Mouse (Mus musculus): ENCODE results near the gene Fam53a. TPM values are rescaled to one million over a fixed set of nuclear protein-coding genes. Genes with fewer than 3 reads are reported as not detected.

Fam53a gene
- 46.4 and 49.3 TPM in 2 replicates for polyA plus RNA-seq (2016; fragmentation: Nextera tagmentation; extraction: Ambion mirVana)

GRCm38 (mm10) chr5:33629301-33629987 is at the start of gene Fam53a, which contains the start of gene Gm9903:
Gene Fam53a (minus strand): TSS chr5:33629635.
Gene Gm9903 (plus strand): TSS chr5:33629925.
- H3K27me3 ChIP-seq (replicated peaks) = no peaks in the 10 kb centered on the region
- H3K9me3 ChIP-seq = no peaks in the 10 kb centered on the region
- H3K4me2 ChIP-seq (replicated peaks) = peak within 1 kb of the TSS; percentile 81
- peak within 1 kb of the TSS; percentile 74 for H3K4me3 ChIP-seq
- under 1% methylated on average over 99 of the region's 99 CpGs for WGBS
- H3K36me3 ChIP-seq = no peaks in the 10 kb centered on the region
- H3K27ac ChIP-seq = peak within 1 kb of the TSS; percentile 82
- ATAC-seq (ENCODE audit: low FRiP score, low read depth) = peak; percentile 96
- peaks cover 19% of the 10 kb centered on the region for H3K4me1 ChIP-seq
- peak within 1 kb of the TSS; percentile 61 for H3K9ac ChIP-seq

GRCm38 (mm10) chr5:33678244-33678643 is 48.8 kb upstream of the Fam53a start:
- H3K4me3 ChIP-seq = no peak overlapping the region
- peaks cover 6% of the 10 kb centered on the region for H3K4me1 ChIP-seq
- 90% methylated on average over 5 of the region's 5 CpGs for WGBS
- ATAC-seq (ENCODE audit: low FRiP score, low read depth) = no peak
- 0 out of 2 replicates have a peak, but pooled peaks cover 2% of the 10 kb centered on the region for H3K36me3 ChIP-seq
- H3K9ac ChIP-seq = no peak overlapping the region
- H3K4me2 ChIP-seq (replicated peaks) = no peak overlapping the region
- H3K27me3 ChIP-seq (replicated peaks) = no peaks in the 10 kb centered on the region
- no peaks in the 10 kb centered on the region for H3K9me3 ChIP-seq
- no peak overlapping the region for H3K27ac ChIP-seq

- no peaks in the 10 kb centered on the region for H3K9me3 ChIP-seq
- 0% methylated on average over 1 of the region's 1 CpGs for WGBS
- no peak overlapping the region for H3K4me2 ChIP-seq (replicated peaks)
- H3K27me3 ChIP-seq (replicated peaks) = no peaks in the 10 kb centered on the region
- peak; percentile 33; the same call in 1 of the 2 replicates for ATAC-seq (ENCODE audit: low FRiP score, low read depth)
- H3K27ac ChIP-seq = no peak overlapping the region
- no peak overlapping the region for H3K9ac ChIP-seq
- peaks cover 6% of the 10 kb centered on the region for H3K4me1 ChIP-seq
- H3K4me3 ChIP-seq = no peak overlapping the region
- H3K36me3 ChIP-seq = peaks cover 20% of the 10 kb centered on the region
Measured at GRCm38 (mm10) chr5:33675964-33676363, 46.5 kb upstream of the Fam53a start.

- peaks cover 31% of the 10 kb centered on the region for H3K36me3 ChIP-seq
- no peak overlapping the region for H3K27ac ChIP-seq
- no peak overlapping the region for H3K4me3 ChIP-seq
- H3K9ac ChIP-seq = peak overlapping the region; percentile 38; the same call in 1 of the 2 replicates
- H3K4me2 ChIP-seq (replicated peaks) = no peak overlapping the region
- H3K4me1 ChIP-seq = peaks cover 6% of the 10 kb centered on the region
- 54% methylated on average over 3 of the region's 3 CpGs for WGBS
- ATAC-seq (ENCODE audit: low FRiP score, low read depth) = 0 out of 2 replicates have a peak, but pooled peaks have one; percentile 33
- H3K27me3 ChIP-seq (replicated peaks) = no peaks in the 10 kb centered on the region
- no peaks in the 10 kb centered on the region for H3K9me3 ChIP-seq
Measured at GRCm38 (mm10) chr5:33674439-33674838, 45.0 kb upstream of the Fam53a start.

DNA sequence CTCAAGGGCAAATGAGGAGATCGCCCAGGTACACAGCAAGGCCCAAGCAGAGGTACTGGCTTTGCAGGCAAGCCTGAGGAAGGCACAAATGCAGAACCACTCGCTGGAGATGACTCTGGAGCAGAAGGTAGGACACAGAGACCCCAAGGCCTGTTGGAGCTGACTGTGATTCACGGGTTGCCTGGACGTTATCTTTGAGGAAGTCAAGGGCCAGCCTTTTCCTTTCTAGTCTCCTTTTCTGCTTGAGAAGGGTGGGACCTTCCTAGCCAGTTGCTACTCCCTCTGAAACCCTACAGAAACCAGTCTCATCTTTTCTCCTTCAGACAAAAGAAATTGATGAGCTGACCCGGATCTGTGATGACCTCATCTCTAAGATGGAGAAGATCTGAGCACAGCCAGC is 42.2 kb upstream of the Fam53a start:
- WGBS = 80% methylated on average over 5 of the region's 5 CpGs
- H3K27me3 ChIP-seq (replicated peaks) = no peaks in the 10 kb centered on the region
- peaks cover 6% of the 10 kb centered on the region for H3K4me1 ChIP-seq
- peaks cover 55% of the 10 kb centered on the region for H3K36me3 ChIP-seq
- no peak overlapping the region for H3K9ac ChIP-seq
- no peak overlapping the region for H3K4me2 ChIP-seq (replicated peaks)
- H3K4me3 ChIP-seq = no peak overlapping the region
- no peak overlapping the region for H3K27ac ChIP-seq
- H3K9me3 ChIP-seq = no peaks in the 10 kb centered on the region
- ATAC-seq (ENCODE audit: low FRiP score, low read depth) = no peak

GRCm38 (mm10) chr5:33668223-33668622 is 38.8 kb upstream of the Fam53a start:
- no peak for ATAC-seq (ENCODE audit: low FRiP score, low read depth)
- H3K9me3 ChIP-seq = no peaks in the 10 kb centered on the region
- H3K4me3 ChIP-seq = no peak overlapping the region
- H3K4me2 ChIP-seq (replicated peaks) = no peak overlapping the region
- H3K36me3 ChIP-seq = peaks cover 73% of the 10 kb centered on the region
- H3K4me1 ChIP-seq = no peaks in the 10 kb centered on the region
- H3K27me3 ChIP-seq (replicated peaks) = no peaks in the 10 kb centered on the region
- H3K9ac ChIP-seq = no peak overlapping the region
- no peak overlapping the region for H3K27ac ChIP-seq

- H3K4me3 ChIP-seq = peak overlapping the region; percentile 73
- WGBS = under 1% methylated on average over 26 of the region's 26 CpGs
- H3K27ac ChIP-seq = no peak overlapping the region
- H3K4me1 ChIP-seq = peaks cover 23% of the 10 kb centered on the region
- H3K36me3 ChIP-seq = peaks cover 37% of the 10 kb centered on the region
- H3K4me2 ChIP-seq (replicated peaks) = peak overlapping the region; percentile 94
- peak overlapping the region; percentile 75 for H3K9ac ChIP-seq
- no peaks in the 10 kb centered on the region for H3K9me3 ChIP-seq
- no peaks in the 10 kb centered on the region for H3K27me3 ChIP-seq (replicated peaks)
- no peak for ATAC-seq (ENCODE audit: low FRiP score, low read depth)
Measured at GRCm38 (mm10) chr5:33658664-33659050, 29.2 kb upstream of the Fam53a start.

GRCm38 (mm10) chr5:33657787-33658663 is 28.6 kb upstream of the Fam53a start, which contains the start of the genes Tacc3 and Tmem129:
Gene Tacc3 (plus strand): TSS chr5:33658128.
Gene Tmem129 (minus strand): TSS chr5:33658416.
- peaks cover 37% of the 10 kb centered on the region for H3K36me3 ChIP-seq
- whole genome bisulfite sequencing = under 1% methylated on average over 60 of the region's 60 CpGs

GRCm38 (mm10) chr5:33657251-33657786 is 27.9 kb upstream of the Fam53a start:
- Histone ChIP-seq H3K36me3 (peaks cover 31% of the 10 kb centered on the region), H3K9me3 (no peaks in the 10 kb centered on the region), H3K4me3 (peak overlapping the region; percentile 73), H3K4me2 (replicated peaks) (peak overlapping the region; percentile 94), H3K4me1 (peaks cover 26% of the 10 kb centered on the region), H3K9ac (peak overlapping the region; percentile 64), H3K27me3 (replicated peaks) (no peaks in the 10 kb centered on the region), H3K27ac (0 out of 2 replicates have a peak overlapping the region, but pooled peaks have one; percentile 0)
- ATAC-seq (ENCODE audit: low FRiP score, low read depth) = peak; percentile 22; the same call in 1 of the 2 replicates
- under 1% methylated on average over 32 of the region's 32 CpGs for WGBS

More at GRCm38 (mm10) chr5:33657787-33658663, 28.6 kb upstream of the Fam53a start, which contains the start of the genes Tacc3 and Tmem129:
- peaks cover 23% of the 10 kb centered on the region for H3K4me1 ChIP-seq
- peak within 1 kb of the TSS; percentile 73 for H3K4me3 ChIP-seq
- H3K9ac ChIP-seq = peak within 1 kb of the TSS; percentile 75
- no peaks in the 10 kb centered on the region for H3K27me3 ChIP-seq (replicated peaks)
- peak within 1 kb of the TSS; percentile 79 for H3K27ac ChIP-seq
- H3K4me2 ChIP-seq (replicated peaks) = peak within 1 kb of the TSS; percentile 94
- ATAC-seq (ENCODE audit: low FRiP score, low read depth) = peak; percentile 97
- H3K9me3 ChIP-seq = no peaks in the 10 kb centered on the region

DNA sequence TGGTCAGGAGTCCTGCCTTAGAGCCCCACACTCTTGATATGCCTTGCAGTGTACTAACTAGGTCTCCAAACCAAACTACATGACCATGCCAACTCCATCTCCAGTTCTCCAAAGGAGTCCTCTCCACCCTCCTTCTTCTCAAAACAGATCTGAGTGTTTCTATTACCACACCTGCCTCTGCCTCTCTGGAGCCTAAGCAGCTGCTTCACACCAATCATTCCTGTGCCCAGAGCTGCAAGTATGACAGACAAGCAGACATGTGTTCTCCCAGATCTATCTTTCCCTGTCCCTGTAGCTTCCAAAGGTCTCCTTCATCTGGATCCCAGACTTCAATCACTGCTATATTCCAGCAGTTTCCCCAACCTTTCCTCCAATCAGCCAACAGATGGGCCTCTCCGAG is 27.3 kb upstream of the Fam53a start:
- no peaks in the 10 kb centered on the region for H3K9me3 ChIP-seq
- peaks cover 26% of the 10 kb centered on the region for H3K4me1 ChIP-seq
- H3K27ac ChIP-seq = no peak overlapping the region
- peak overlapping the region; percentile 73 for H3K4me3 ChIP-seq
- H3K36me3 ChIP-seq = peaks cover 28% of the 10 kb centered on the region
- ATAC-seq (ENCODE audit: low FRiP score, low read depth) = no peak
- H3K27me3 ChIP-seq (replicated peaks) = no peaks in the 10 kb centered on the region
- H3K4me2 ChIP-seq (replicated peaks) = peak overlapping the region; percentile 94
- peak overlapping the region; percentile 64 for H3K9ac ChIP-seq
- WGBS = 42% methylated on average over 1 of the region's 1 CpGs

DNA sequence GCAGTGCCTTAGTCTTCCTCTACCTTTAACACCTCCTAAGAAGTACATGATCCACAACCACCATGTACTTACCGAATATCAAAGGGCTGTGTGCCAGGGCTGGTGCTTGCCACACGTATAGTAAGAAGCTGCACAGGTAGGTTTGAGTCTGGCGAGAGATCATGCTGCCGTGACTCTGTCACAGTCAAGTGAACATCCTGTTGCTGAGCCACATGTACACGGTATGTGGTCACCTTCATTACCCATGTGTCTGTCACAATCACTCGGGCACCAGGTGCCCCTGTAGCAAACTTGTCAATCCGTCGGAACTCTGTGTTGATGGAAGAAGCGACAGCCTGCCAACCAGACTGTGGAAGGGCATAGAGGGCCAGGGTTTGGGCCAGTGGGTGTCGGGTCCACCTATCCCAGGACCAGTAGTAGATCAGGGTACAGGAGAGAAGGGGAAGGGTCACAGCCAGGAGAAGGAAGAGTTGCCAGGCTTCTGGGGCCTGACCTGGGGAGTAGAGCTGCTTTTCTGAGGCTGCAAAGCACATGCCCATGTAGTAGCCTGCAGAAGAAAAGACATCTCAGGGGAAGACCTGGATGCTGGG is 25.9 kb upstream of the Fam53a start:
- H3K27me3 ChIP-seq (replicated peaks) = no peaks in the 10 kb centered on the region
- H3K4me2 ChIP-seq (replicated peaks) = no peak overlapping the region
- peaks cover 34% of the 10 kb centered on the region for H3K4me1 ChIP-seq
- no peak for ATAC-seq (ENCODE audit: low FRiP score, low read depth)
- peaks cover 15% of the 10 kb centered on the region for H3K36me3 ChIP-seq
- no peak overlapping the region for H3K27ac ChIP-seq
- H3K4me3 ChIP-seq = no peak overlapping the region
- WGBS = 95% methylated on average over 10 of the region's 10 CpGs
- no peaks in the 10 kb centered on the region for H3K9me3 ChIP-seq
- no peak overlapping the region for H3K9ac ChIP-seq

All from neural tube, embryonic 12.5 days (tissue).